Mouse (Mus musculus) MEL (cell line): ENCODE measurements around the gene Eprs. TPM values are rescaled to one million over a fixed set of nuclear protein-coding genes. Genes with fewer than 3 reads are reported as not detected.

Source experiments
- DNase-seq: peaks from one replicate; pipeline ENCODE4 v3.0.0; 2011; ENCODE audit warnings: low read depth, low spot score
- H3K27ac ChIP-seq: 2 replicates; pipeline ENCODE4 v1.5.1; 2012; ENCODE audit warnings: low read depth, mild to moderate bottlenecking, control low read depth, low read length, moderate library complexity; ENCODE audit not compliant: control insufficient read depth
- H3K27me3 ChIP-seq, 2 experiments: fragments of 150-350 bp in 1 of 2; sonication (generic) in 1 of 2; 2 replicates each; pipeline ENCODE4 v1.6.1; 2012; ENCODE audit warnings: low read length in 2 of 2, mild to moderate bottlenecking in 2 of 2, improper control_type of control experiment in 1 of 2, moderate library complexity in 1 of 2; ENCODE audit not compliant: insufficient read depth in 2 of 2, control insufficient read depth in 1 of 2
- H3K36me3 ChIP-seq, 2 experiments: 2 replicates each; pipeline ENCODE4 v1.6.1; 2012 to 2014; ENCODE audit warnings: low read length in 2 of 2, improper control_type of control experiment in 1 of 2, inconsistent platforms in 1 of 2, mild to moderate bottlenecking in 1 of 2; ENCODE audit not compliant: insufficient read depth in 2 of 2, control insufficient read depth in 1 of 2
- H3K4me1 ChIP-seq, 2 experiments: fragments of 150-350 bp in 1 of 2; sonication (generic) in 1 of 2; 2 replicates each; pipeline ENCODE4 v1.6.1; 2012; ENCODE audit warnings: low read length in 2 of 2, improper control_type of control experiment in 1 of 2, mild to moderate bottlenecking in 1 of 2; ENCODE audit not compliant: insufficient read depth in 2 of 2, control insufficient read depth in 1 of 2
- H3K4me3 ChIP-seq, 2 experiments: fragments of 150-350 bp in 1 of 2; sonication (generic) in 1 of 2; 2 replicates each; pipeline ENCODE4 v1.5.1; 2012; ENCODE audit warnings: low read depth in 2 of 2, low read length in 2 of 2, mild to moderate bottlenecking in 2 of 2, moderate library complexity in 2 of 2, control low read depth in 1 of 2, improper control_type of control experiment in 1 of 2; ENCODE audit not compliant: control insufficient read depth in 1 of 2, insufficient read depth in 1 of 2
- H3K79me2 ChIP-seq: 2 replicates; pipeline ENCODE4 v1.6.1; 2012; ENCODE audit warnings: mild to moderate bottlenecking, low read length, moderate library complexity; ENCODE audit not compliant: control insufficient read depth, poor library complexity, insufficient read depth
- H3K9ac ChIP-seq: 2 replicates; pipeline ENCODE4 v1.6.1; 2012; ENCODE audit warnings: low read depth, mild to moderate bottlenecking, control low read depth, low read length, moderate library complexity; ENCODE audit not compliant: control insufficient read depth, poor library complexity, severe bottlenecking
- H3K9me3 ChIP-seq: fragments of 150-350 bp; sonication (generic); replicated peaks from 2 replicates; pipeline ENCODE4 v1.6.1; 2012; ENCODE audit warnings: mild to moderate bottlenecking, low read length, improper control_type of control experiment, moderate library complexity; ENCODE audit not compliant: insufficient read depth
- BHLHE40 ChIP-seq: IDR thresholded peaks from 2 replicates; pipeline ENCODE4 v1.6.1; 2012; ENCODE audit warnings: low read depth, mild to moderate bottlenecking, inconsistent platforms, low read length, improper control_type of control experiment, borderline replicate concordance
- E2F4 ChIP-seq: IDR thresholded peaks from 2 replicates; pipeline ENCODE4 v1.6.1; 2011; ENCODE audit warnings: low read depth, low read length, improper control_type of control experiment, borderline replicate concordance
- ETS1 ChIP-seq: IDR thresholded peaks from 2 replicates; pipeline ENCODE4 v1.6.1; 2012; ENCODE audit warnings: low read depth, mild to moderate bottlenecking, inconsistent platforms, low read length, improper control_type of control experiment, moderate library complexity
- GABPA ChIP-seq: IDR thresholded peaks from 2 replicates; pipeline ENCODE4 v1.6.1; 2012; ENCODE audit warnings: low read depth, mild to moderate bottlenecking, inconsistent platforms, low read length, improper control_type of control experiment, moderate library complexity
- GATA1 ChIP-seq: IDR thresholded peaks from 2 replicates; pipeline ENCODE4 v1.6.1; 2011; ENCODE audit warnings: low read depth, low read length, improper control_type of control experiment
- HCFC1 ChIP-seq: IDR thresholded peaks from 2 replicates; pipeline ENCODE4 v1.6.1; 2012; ENCODE audit warnings: low read depth, mild to moderate bottlenecking, inconsistent platforms, low read length, improper control_type of control experiment, moderate library complexity
- MAFK ChIP-seq: IDR thresholded peaks from 2 replicates; pipeline ENCODE4 v1.6.1; 2011; ENCODE audit warnings: low read depth, mild to moderate bottlenecking, low read length, improper control_type of control experiment, borderline replicate concordance
- MAX ChIP-seq: IDR thresholded peaks from 2 replicates; pipeline ENCODE4 v1.6.1; 2011; ENCODE audit warnings: low read length, improper control_type of control experiment
- MXI1 ChIP-seq: IDR thresholded peaks from 2 replicates; pipeline ENCODE4 v1.6.1; 2011; ENCODE audit warnings: mild to moderate bottlenecking, low read depth, low read length, improper control_type of control experiment
- MYB ChIP-seq: IDR thresholded peaks from 2 replicates; pipeline ENCODE4 v1.6.1; 2011; ENCODE audit warnings: mild to moderate bottlenecking, low read depth, low read length, improper control_type of control experiment
- POLR2AphosphoS2 ChIP-seq: IDR thresholded peaks from 2 replicates; pipeline ENCODE4 v1.6.1; 2011; ENCODE audit warnings: low read length, improper control_type of control experiment
- POLR2AphosphoS5 ChIP-seq: IDR thresholded peaks from 2 replicates; pipeline ENCODE4 v1.6.1; 2012; ENCODE audit warnings: low read depth, borderline replicate concordance, mild to moderate bottlenecking, inconsistent platforms, low read length, moderate library complexity, mixed read lengths
- RAD21 ChIP-seq: IDR thresholded peaks from 2 replicates; pipeline ENCODE4 v1.6.1; 2011; ENCODE audit warnings: mild to moderate bottlenecking, low read depth, low read length, improper control_type of control experiment
- RCOR1 ChIP-seq: IDR thresholded peaks from 2 replicates; pipeline ENCODE4 v1.6.1; 2012; ENCODE audit warnings: low read depth, mild to moderate bottlenecking, inconsistent platforms, low read length, improper control_type of control experiment
- SIN3A ChIP-seq: IDR thresholded peaks from 2 replicates; pipeline ENCODE4 v1.6.1; 2012; ENCODE audit warnings: low read length, improper control_type of control experiment, inconsistent platforms
- TCF12 ChIP-seq: IDR thresholded peaks from 2 replicates; pipeline ENCODE4 v1.6.1; 2014; ENCODE audit warnings: low read depth, mild to moderate bottlenecking, inconsistent platforms, low read length, improper control_type of control experiment, moderate library complexity
- UBTF ChIP-seq: IDR thresholded peaks from 2 replicates; pipeline ENCODE4 v1.6.1; 2012; ENCODE audit warnings: low read depth, mild to moderate bottlenecking, inconsistent platforms, low read length, improper control_type of control experiment, moderate library complexity, borderline replicate concordance; ENCODE audit not compliant: insufficient read depth
- USF1 ChIP-seq: IDR thresholded peaks from 2 replicates; pipeline ENCODE4 v1.6.1; 2014; ENCODE audit warnings: low read depth, mild to moderate bottlenecking, inconsistent platforms, low read length, improper control_type of control experiment, moderate library complexity
- USF2 ChIP-seq, 2 experiments: IDR thresholded peaks; 2 replicates each; pipeline ENCODE4 v1.6.1; 2011 to 2012; ENCODE audit warnings: improper control_type of control experiment in 2 of 2, low read length in 2 of 2, borderline replicate concordance in 1 of 2, inconsistent platforms in 1 of 2, low read depth in 1 of 2, mild to moderate bottlenecking in 1 of 2; ENCODE audit not compliant: insufficient read depth in 1 of 2
- ZC3H11A ChIP-seq: IDR thresholded peaks from 2 replicates; pipeline ENCODE4 v1.6.1; 2012; ENCODE audit warnings: low read depth, mild to moderate bottlenecking, inconsistent platforms, low read length, improper control_type of control experiment
- polyA plus RNA-seq, 2 experiments: library from polyadenylated mRNA; stranded (reverse) in 1 of 2; unstranded in 1 of 2; fragments of >175 nt in 1 of 2; fragments of >200 nt in 1 of 2; gene quantifications; 2 replicates each; pipeline versions ENCODE4 v1.2.1 to v1.2.4; 2012; ENCODE audit warnings: low replicate concordance in 2 of 2, low read depth in 1 of 2; ENCODE audit not compliant: insufficient read length in 2 of 2, insufficient read depth in 1 of 2, missing spikeins in 1 of 2
- total RNA-seq: library from RNA; depleted of rRNA; stranded (reverse); fragments of 300-350 nt; gene quantifications from 2 replicates; pipeline ENCODE4 v1.2.3, GENCODE M21; 2012

Gene Eprs
- total and polyA plus RNA-seq, 3 experiments, result 177 to 355 (median 177) TPM

- Histone ChIP-seq H3K27me3 (no peaks in the 10 kb centered on the region), H3K79me2 (no peaks in the 10 kb centered on the region), H3K36me3 (peaks cover 4 to 77% of the 10 kb centered on the region in 2 experiments), H3K27ac (no peak overlapping the region), H3K9ac (no peak overlapping the region), H3K9me3 (no peaks in the 10 kb centered on the region), H3K4me1 (peaks cover 0 to 9% of the 10 kb centered on the region in 2 experiments; a peak in 2 of 4 replicates), H3K4me3 (no peak overlapping the region)
- TF ChIP-seq E2F4 (no peak), ZC3H11A (no peak), BHLHE40 (no peak), POLR2AphosphoS5 (no peak), MAX (no peak), UBTF (no peak), GATA1 (no peak), SIN3A (no peak), USF2 (IDR thresholded peaks at IDR 0.05; ENCODE audit: borderline replicate concordance in 1 of 2, insufficient read depth in 1 of 2, low read depth in 1 of 2, low read length in 2 of 2) (no peak), RCOR1 (no peak), USF1 (no peak), MYB (no peak)
- DNase-seq, result no peak
These were observed 57.9 kb downstream of the Eprs start for GRCm38 (mm10) chr1:185420776-185421175.

DNA sequence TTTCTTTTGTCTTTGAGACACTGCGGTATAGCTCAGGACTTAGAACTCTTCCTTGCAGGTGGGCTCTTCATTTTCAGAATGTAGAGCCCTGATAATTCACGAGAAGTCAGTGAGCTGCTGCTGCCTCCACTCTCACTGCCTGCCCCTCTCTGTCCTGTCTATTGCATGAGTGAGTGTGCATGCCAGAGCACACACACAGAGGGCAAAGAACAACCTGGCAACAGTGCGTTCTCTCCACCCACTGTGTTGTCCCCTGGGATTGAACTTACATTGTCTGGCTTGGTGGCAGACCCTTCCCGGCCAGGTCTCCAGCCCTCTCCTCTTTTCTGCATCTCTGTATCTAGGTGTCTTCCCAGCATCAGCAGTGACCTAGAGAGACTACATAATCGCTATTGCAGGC is 63.7 kb downstream of the Eprs start:
- no peaks in the 10 kb centered on the region for H3K79me2 ChIP-seq
- DNase-seq, result no peak

More for the DNA sequence above, 63.7 kb downstream of the Eprs start:
- TF ChIP-seq ETS1, result no peak
- no peak for TF ChIP-seq GABPA
- no peak for TF ChIP-seq POLR2AphosphoS2
- no peak for TF ChIP-seq POLR2AphosphoS5
- no peak for TF ChIP-seq USF1
- no peak for TF ChIP-seq RAD21
- TF ChIP-seq SIN3A, result no peak
- no peak for TF ChIP-seq E2F4
- TF ChIP-seq GATA1, result no peak
- no peak for TF ChIP-seq MXI1
- TF ChIP-seq MAFK, result no peak
- no peak for TF ChIP-seq TCF12
- no peak for TF ChIP-seq HCFC1
- no peak for TF ChIP-seq MAX
- Histone ChIP-seq H3K27ac (no peak overlapping the region), H3K27me3 (no peaks in the 10 kb centered on the region), H3K36me3 (peaks cover 4 to 52% of the 10 kb centered on the region in 2 experiments), H3K4me1 (peaks cover 0 to 9% of the 10 kb centered on the region in 2 experiments; a peak in 2 of 4 replicates), H3K4me3 (no peak overlapping the region), H3K9ac (no peak overlapping the region), H3K9me3 (no peaks in the 10 kb centered on the region)
